Mouse (Mus musculus) neural tube, embryonic 12.5 days (tissue): Measurements from ENCODE around the gene Amotl2. TPM values are rescaled to one million over a fixed set of nuclear protein-coding genes. Genes with fewer than 3 reads are reported as not detected.

Source experiments
- ATAC-seq: fragments of 200-750 bp; cut with Nextera tagmentation; 2 replicates; pipeline ENCODE4 v1.8.0; 2017; ENCODE audit warnings: low read depth, mild to moderate bottlenecking, moderate TSS enrichment, moderate library complexity; ENCODE audit not compliant: low FRiP score
- H3K27ac ChIP-seq: fragments of 300-500 bp; sonication (generic); 2 replicates; pipeline ENCODE4 v1.5.1; 2016
- H3K27me3 ChIP-seq: fragments of 300-500 bp; sonication (generic); replicated peaks from 2 replicates; pipeline ENCODE4 v1.6.1; 2016; ENCODE audit warnings: mild to moderate bottlenecking
- H3K36me3 ChIP-seq: fragments of 300-500 bp; sonication (generic); 2 replicates; pipeline ENCODE4 v1.6.1; 2016; ENCODE audit warnings: mild to moderate bottlenecking
- H3K4me1 ChIP-seq: fragments of 300-500 bp; sonication (generic); 2 replicates; pipeline ENCODE4 v1.6.1; 2016
- H3K4me2 ChIP-seq: fragments of 300-500 bp; sonication (generic); replicated peaks from 2 replicates; pipeline ENCODE4 v1.6.1; 2016; ENCODE audit warnings: mild to moderate bottlenecking
- H3K4me3 ChIP-seq: fragments of 300-500 bp; sonication (generic); 2 replicates; pipeline ENCODE4 v1.5.1; 2016
- H3K9ac ChIP-seq: fragments of 300-500 bp; sonication (generic); 2 replicates; pipeline ENCODE4 v1.6.1; 2016; ENCODE audit warnings: mild to moderate bottlenecking
- H3K9me3 ChIP-seq: fragments of 300-500 bp; sonication (generic); 2 replicates; pipeline ENCODE4 v1.6.1; 2016; ENCODE audit warnings: mild to moderate bottlenecking
- WGBS: fragments of 180-500 bp; shearing (Covaris S2); methylation state at CpG from one replicate; pipeline ENCODE4 v1.1.7; 2016; 5-methylcytosine and 5-hydroxymethylcytosine counted together
- polyA plus RNA-seq: library from polyadenylated mRNA; unstranded; fragments of >200 nt; fragmentation: Nextera tagmentation; extraction: Ambion mirVana; gene quantifications from 2 replicates; pipeline ENCODE4 v1.2.1, GENCODE M21; 2016

Amotl2 gene
- polyA plus RNA-seq = 115 and 129 TPM in 2 replicates

DNA sequence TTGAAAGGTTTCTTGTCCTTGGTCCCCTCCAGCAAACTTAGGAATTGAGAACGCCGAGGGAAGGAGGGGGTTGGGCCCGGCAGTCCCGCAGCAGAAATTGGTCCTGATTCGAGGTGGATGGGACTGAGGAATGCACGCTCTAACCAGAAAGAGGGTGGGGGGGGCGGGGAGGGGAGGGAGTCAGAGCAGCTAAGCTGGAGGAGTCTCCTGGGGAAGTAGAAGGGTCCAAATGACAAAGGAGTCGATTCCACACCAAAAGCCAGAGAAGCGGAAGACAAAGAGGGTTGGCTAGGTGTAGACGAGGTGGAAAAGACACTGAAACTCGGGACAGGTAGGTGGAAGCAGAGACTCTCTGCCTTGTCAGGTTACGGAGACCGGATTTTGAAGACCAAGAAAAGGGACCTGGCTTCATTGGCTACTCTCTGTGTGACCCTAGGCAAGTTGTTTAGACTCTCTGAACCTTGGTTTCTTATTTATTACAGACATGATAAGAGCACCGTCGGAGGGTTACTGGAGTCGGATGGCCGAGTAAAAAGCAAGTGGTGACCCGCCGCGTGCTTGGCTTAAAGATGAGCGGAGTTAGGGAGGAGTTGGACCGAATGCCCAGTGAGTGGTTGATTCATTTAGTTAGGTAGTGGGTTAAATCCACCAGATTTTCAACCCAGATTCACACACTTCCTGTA lies at the start of gene Amotl2:
Amotl2 (plus strand) TSS at position 192 of the 683 bp plus-strand sequence.
- H3K27me3 ChIP-seq = no peaks in the 10 kb centered on the region
- H3K4me3 ChIP-seq = peak within 1 kb of the TSS; percentile 93
- H3K27ac ChIP-seq = peak within 1 kb of the TSS; percentile 89
- peaks cover 41% of the 10 kb centered on the region for H3K4me1 ChIP-seq
- WGBS = 4% methylated on average over 22 of the region's 22 CpGs
- no peaks in the 10 kb centered on the region for H3K9me3 ChIP-seq
- H3K9ac ChIP-seq = peak within 1 kb of the TSS; percentile 97
- ATAC-seq = no peak
- H3K4me2 ChIP-seq = peak within 1 kb of the TSS; percentile 93
- peaks cover 18% of the 10 kb centered on the region for H3K36me3 ChIP-seq

DNA sequence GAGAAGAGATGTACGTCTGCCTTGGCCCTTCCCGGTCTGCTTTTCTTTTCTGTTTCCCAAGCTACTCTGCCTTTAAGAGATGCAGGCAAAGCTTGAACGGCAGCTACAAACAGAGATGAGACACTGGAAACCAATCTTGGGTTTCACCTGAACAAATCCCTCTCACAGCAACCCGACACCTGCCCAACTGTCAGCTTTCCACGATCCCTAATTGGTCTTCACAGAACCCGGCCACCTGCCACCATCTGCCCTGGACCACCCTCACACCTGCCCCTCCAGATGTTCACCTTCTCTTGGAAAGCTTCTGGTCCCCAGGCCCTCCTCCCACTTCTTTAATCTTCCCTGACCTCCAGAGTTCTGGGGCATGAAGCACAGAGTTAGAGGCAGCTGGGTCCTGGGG lies 48.4 kb upstream of the Amotl2 start:
- Histone ChIP-seq H3K4me1 (peaks cover 8% of the 10 kb centered on the region), H3K27ac (0 out of 2 replicates have a peak overlapping the region, but pooled peaks have one; percentile 17), H3K36me3 (no peaks in the 10 kb centered on the region), H3K9me3 (no peaks in the 10 kb centered on the region), H3K27me3 (no peaks in the 10 kb centered on the region), H3K4me2 (0 out of 2 replicates have a peak overlapping the region, but pooled peaks have one; percentile 14), H3K9ac (no peak overlapping the region), H3K4me3 (no peak overlapping the region)
- ATAC-seq = no peak
- WGBS = 40% methylated on average over 6 of the region's 6 CpGs

DNA sequence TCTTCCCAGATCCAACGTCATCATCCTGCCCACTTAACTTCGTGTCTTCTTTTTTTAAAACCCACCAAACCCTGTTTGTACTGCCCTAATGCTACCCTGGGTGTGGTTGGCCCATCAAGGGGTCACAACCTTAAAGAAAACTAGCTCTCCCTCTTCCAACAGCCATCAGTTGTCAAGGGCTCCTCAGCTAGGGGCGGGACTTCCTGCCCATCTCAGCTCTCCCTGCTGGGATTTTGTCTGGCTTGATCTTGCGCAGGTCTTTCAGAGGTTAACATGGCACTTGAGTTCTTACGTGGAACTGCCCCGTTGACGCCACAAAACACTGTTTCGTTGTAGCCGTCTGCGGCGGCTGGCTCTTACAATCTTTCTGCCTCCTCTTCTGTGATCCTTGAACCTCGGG lies 47.6 kb upstream of the Amotl2 start:
- H3K27me3 ChIP-seq = no peaks in the 10 kb centered on the region
- no peak for ATAC-seq
- H3K9me3 ChIP-seq = no peaks in the 10 kb centered on the region
- H3K4me3 ChIP-seq = no peak overlapping the region
- no peak overlapping the region for H3K27ac ChIP-seq
- no peak overlapping the region for H3K9ac ChIP-seq
- peaks cover 8% of the 10 kb centered on the region for H3K4me1 ChIP-seq
- WGBS = 91% methylated on average over 12 of the region's 12 CpGs
- no peaks in the 10 kb centered on the region for H3K36me3 ChIP-seq
- no peak overlapping the region for H3K4me2 ChIP-seq

DNA sequence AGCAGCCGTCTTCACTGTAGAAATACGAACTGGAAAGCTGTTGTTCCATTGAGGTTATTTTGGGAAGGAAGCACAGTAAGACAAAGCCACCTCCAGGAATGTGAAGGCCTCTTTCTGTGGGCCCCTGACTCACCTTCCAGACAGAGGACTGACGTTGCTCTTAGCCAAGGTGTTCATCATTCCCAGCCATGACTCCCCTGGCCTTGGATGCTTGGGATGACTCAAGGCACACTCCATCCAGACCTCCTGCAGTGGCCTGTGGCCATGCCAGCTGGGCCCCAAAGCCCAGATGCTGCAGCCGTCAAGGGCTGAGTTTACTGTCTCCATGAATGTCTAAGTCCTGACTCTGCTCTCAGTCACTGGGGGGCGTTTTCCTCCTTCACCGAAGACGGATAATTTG lies 43.1 kb upstream of the Amotl2 start:
- Histone ChIP-seq H3K27me3 (no peaks in the 10 kb centered on the region), H3K9ac (no peak overlapping the region), H3K36me3 (no peaks in the 10 kb centered on the region), H3K4me1 (peaks cover 2% of the 10 kb centered on the region), H3K9me3 (no peaks in the 10 kb centered on the region), H3K27ac (no peak overlapping the region), H3K4me3 (no peak overlapping the region), H3K4me2 (no peak overlapping the region)
- 73% methylated on average over 7 of the region's 7 CpGs for WGBS
- ATAC-seq = no peak

DNA sequence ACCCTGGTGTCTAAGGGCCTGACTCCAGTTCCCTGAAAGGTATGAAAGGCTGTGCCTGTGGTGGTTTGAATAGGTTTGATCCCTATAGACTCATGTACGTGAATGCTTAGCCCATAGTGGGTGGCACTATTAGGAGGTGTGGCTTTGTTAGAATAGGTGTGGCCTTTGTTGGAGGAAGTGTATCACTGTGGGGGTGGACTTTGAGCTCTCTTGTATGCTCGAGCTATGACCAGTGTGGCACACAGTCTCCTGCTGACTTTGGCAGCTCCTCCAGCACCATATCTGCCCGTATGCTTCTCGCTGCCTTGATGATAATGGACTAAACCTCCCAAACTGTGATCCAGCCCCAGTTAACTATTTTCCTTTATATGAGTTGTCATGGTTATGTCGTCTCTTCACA lies 40.5 kb upstream of the Amotl2 start:
- H3K9me3 ChIP-seq = no peaks in the 10 kb centered on the region
- no peak overlapping the region for H3K27ac ChIP-seq
- no peak overlapping the region for H3K4me3 ChIP-seq
- 81% methylated on average over 5 of the region's 5 CpGs for WGBS
- H3K36me3 ChIP-seq = no peaks in the 10 kb centered on the region
- no peak overlapping the region for H3K4me2 ChIP-seq
- no peaks in the 10 kb centered on the region for H3K4me1 ChIP-seq
- H3K27me3 ChIP-seq = no peaks in the 10 kb centered on the region
- no peak overlapping the region for H3K9ac ChIP-seq
- no peak for ATAC-seq

- H3K27me3 ChIP-seq = no peaks in the 10 kb centered on the region
- H3K9ac ChIP-seq = no peak overlapping the region
- peaks cover 3% of the 10 kb centered on the region; the same call in 1 of the 2 replicates for H3K4me1 ChIP-seq
- H3K27ac ChIP-seq = no peak overlapping the region
- WGBS = 58% methylated on average over 7 of the region's 7 CpGs
- no peak overlapping the region for H3K4me3 ChIP-seq
- no peak overlapping the region for H3K4me2 ChIP-seq
- no peaks in the 10 kb centered on the region for H3K36me3 ChIP-seq
- no peak for ATAC-seq
- no peaks in the 10 kb centered on the region for H3K9me3 ChIP-seq
These were observed 35.0 kb upstream of the Amotl2 start for GRCm38 (mm10) chr9:102681470-102681869.

DNA sequence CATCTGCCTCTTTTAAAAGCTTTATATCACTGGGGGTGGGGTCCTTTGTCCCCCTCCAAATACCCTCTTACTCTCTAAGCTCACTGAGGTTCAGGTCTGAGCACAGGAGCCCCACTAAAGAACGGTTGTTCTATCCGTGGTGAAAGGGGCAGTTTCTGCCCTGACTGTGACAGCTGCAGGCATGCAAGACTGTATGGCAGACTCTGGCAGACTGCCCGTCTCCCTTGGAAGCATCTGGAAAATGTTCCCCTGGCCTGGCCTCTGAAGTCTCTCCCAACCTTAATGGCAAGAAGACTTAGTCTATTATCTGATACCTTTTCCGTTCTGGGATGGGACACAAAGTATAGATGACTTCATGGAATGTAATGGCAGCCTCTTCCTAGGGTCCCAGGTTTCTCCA lies 28.5 kb upstream of the Amotl2 start:
- H3K9ac ChIP-seq = no peak overlapping the region
- H3K4me1 ChIP-seq = peaks cover 51% of the 10 kb centered on the region
- no peak for ATAC-seq
- 25% methylated on average over 4 of the region's 4 CpGs for whole genome bisulfite sequencing
- no peaks in the 10 kb centered on the region for H3K27me3 ChIP-seq
- H3K36me3 ChIP-seq = no peaks in the 10 kb centered on the region
- peak overlapping the region; percentile 20; the same call in 1 of the 2 replicates for H3K27ac ChIP-seq
- H3K4me3 ChIP-seq = no peak overlapping the region
- peak overlapping the region; percentile 73; the same call in 1 of the 2 replicates for H3K4me2 ChIP-seq
- H3K9me3 ChIP-seq = no peaks in the 10 kb centered on the region

- Histone ChIP-seq H3K27ac (peak overlapping the region; percentile 92), H3K4me3 (peak overlapping the region; percentile 48), H3K4me1 (peaks cover 51% of the 10 kb centered on the region), H3K9me3 (no peaks in the 10 kb centered on the region), H3K36me3 (no peaks in the 10 kb centered on the region), H3K4me2 (peak overlapping the region; percentile 73), H3K9ac (peak overlapping the region; percentile 69), H3K27me3 (no peaks in the 10 kb centered on the region)
- ATAC-seq = peak; percentile 41
- 2% methylated on average over 13 of the region's 13 CpGs for WGBS
These were observed 27.0 kb upstream of the Amotl2 start for GRCm38 (mm10) chr9:102689406-102689939.

- WGBS = under 1% methylated on average over 44 of the region's 44 CpGs
- peak; percentile 95 for ATAC-seq
These were observed 26.4 kb upstream of the Amotl2 start for GRCm38 (mm10) chr9:102689940-102690642.

GRCm38 (mm10) chr9:102690891-102691290 lies 25.6 kb upstream of the Amotl2 start:
- Histone ChIP-seq H3K27ac (peak overlapping the region; percentile 92), H3K4me1 (peaks cover 51% of the 10 kb centered on the region), H3K36me3 (no peaks in the 10 kb centered on the region), H3K4me2 (peak overlapping the region; percentile 73), H3K4me3 (peak overlapping the region; percentile 48; the same call in 1 of the 2 replicates), H3K9ac (peak overlapping the region; percentile 69; the same call in 1 of the 2 replicates), H3K27me3 (no peaks in the 10 kb centered on the region), H3K9me3 (no peaks in the 10 kb centered on the region)
- under 1% methylated on average over 15 of the region's 15 CpGs for WGBS
- ATAC-seq = no peak

More at GRCm38 (mm10) chr9:102689940-102690642, 26.4 kb upstream of the Amotl2 start:
- Histone ChIP-seq H3K4me1 (peaks cover 51% of the 10 kb centered on the region), H3K9ac (peak overlapping the region; percentile 69), H3K4me3 (peak overlapping the region; percentile 48), H3K27ac (peak overlapping the region; percentile 92), H3K9me3 (no peaks in the 10 kb centered on the region), H3K4me2 (peak overlapping the region; percentile 73), H3K36me3 (no peaks in the 10 kb centered on the region), H3K27me3 (no peaks in the 10 kb centered on the region)

- Histone ChIP-seq H3K4me3 (no peak overlapping the region), H3K9ac (no peak overlapping the region), H3K4me2 (0 out of 2 replicates have a peak overlapping the region, but pooled peaks have one; percentile 6), H3K36me3 (no peaks in the 10 kb centered on the region), H3K9me3 (no peaks in the 10 kb centered on the region), H3K27ac (peak overlapping the region; percentile 11; the same call in 1 of the 2 replicates), H3K4me1 (peaks cover 46% of the 10 kb centered on the region), H3K27me3 (no peaks in the 10 kb centered on the region)
- no peak for ATAC-seq
- WGBS = 52% methylated on average over 9 of the region's 9 CpGs
These were observed 23.7 kb upstream of the Amotl2 start for GRCm38 (mm10) chr9:102692564-102693475.
